Mouse (Mus musculus) hindbrain, embryonic 11.5 days (tissue): ENCODE results near the gene Camta2. TPM values are rescaled to one million over a fixed set of nuclear protein-coding genes. Genes with fewer than 3 reads are reported as not detected.

Source experiments
- ATAC-seq: fragments of 200-750 bp; cut with Nextera tagmentation; 2 replicates; pipeline ENCODE4 v1.8.0; 2017; ENCODE audit warnings: mild to moderate bottlenecking, moderate TSS enrichment, moderate library complexity; ENCODE audit not compliant: low FRiP score
- DNase-seq: peaks from one replicate; pipeline ENCODE4 v3.0.0-alpha.2; 2015; ENCODE audit warnings: low spot score
- H3K27ac ChIP-seq: fragments of 300-500 bp; sonication (generic); 2 replicates; pipeline ENCODE4 v1.5.1; 2014; ENCODE audit warnings: mild to moderate bottlenecking, low read depth, low read length
- H3K27me3 ChIP-seq: fragments of 300-500 bp; sonication (generic); 2 replicates; pipeline ENCODE4 v1.6.1; 2014; ENCODE audit warnings: mild to moderate bottlenecking, low read length, moderate library complexity, mixed read lengths; ENCODE audit not compliant: control insufficient read depth, insufficient read depth
- H3K36me3 ChIP-seq: fragments of 300-500 bp; sonication (generic); 2 replicates; pipeline ENCODE4 v1.6.1; 2014; ENCODE audit warnings: mild to moderate bottlenecking, low read length, moderate library complexity, mixed read lengths; ENCODE audit not compliant: control insufficient read depth, insufficient read depth
- H3K4me1 ChIP-seq: fragments of 300-500 bp; sonication (generic); replicated peaks from 2 replicates; pipeline ENCODE4 v1.6.1; 2014; ENCODE audit warnings: low read length, mixed read lengths; ENCODE audit not compliant: control insufficient read depth, insufficient read depth
- H3K4me2 ChIP-seq: fragments of 300-500 bp; sonication (generic); replicated peaks from 2 replicates; pipeline ENCODE4 v1.6.1; 2014; ENCODE audit warnings: mild to moderate bottlenecking, low read depth, low read length
- H3K4me3 ChIP-seq: fragments of 300-500 bp; sonication (generic); 2 replicates; pipeline ENCODE4 v1.5.1; 2014; ENCODE audit warnings: low read depth, low read length
- H3K9ac ChIP-seq: fragments of 300-500 bp; sonication (generic); 2 replicates; pipeline ENCODE4 v1.6.1; 2014; ENCODE audit warnings: low read depth, low read length
- H3K9me3 ChIP-seq: fragments of 300-500 bp; sonication (generic); 2 replicates; pipeline ENCODE4 v1.6.1; 2016; ENCODE audit warnings: low read length; ENCODE audit not compliant: control insufficient read depth
- WGBS: fragments of 180-500 bp; shearing (Covaris S2); extraction: QIAGEN DNeasy Blood & Tissue Kit; methylation state at CpG from one replicate; pipeline ENCODE4 v1.1.7; 2014; 5-methylcytosine and 5-hydroxymethylcytosine counted together
- polyA plus RNA-seq: library from polyadenylated mRNA; unstranded; fragments of >200 nt; fragmentation: Nextera tagmentation; extraction: Ambion mirVana; gene quantifications from 2 replicates; pipeline ENCODE4 v1.2.1, GENCODE M21; 2014

Gene Camta2
- polyA plus RNA-seq, 1 experiment from 2014 or later = 9.2 TPM

DNA sequence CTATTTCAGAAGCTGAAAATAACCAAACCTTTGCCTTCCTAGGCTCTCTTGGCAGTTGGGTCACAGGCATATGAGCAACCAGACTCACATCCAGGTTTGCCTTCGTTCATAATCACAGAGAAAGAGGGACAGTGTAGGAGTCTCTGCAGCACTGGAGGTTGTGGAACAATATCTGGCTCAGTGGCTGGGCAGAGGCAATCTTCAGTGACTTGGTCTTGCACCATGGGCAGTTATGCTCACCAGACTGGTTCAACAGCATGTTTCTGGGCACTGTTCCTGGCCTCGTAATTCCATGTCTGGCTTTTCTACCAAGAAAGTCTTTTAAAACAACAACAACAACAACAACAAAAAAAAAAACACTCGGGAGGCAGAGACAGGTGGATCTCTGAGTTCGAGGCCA is 52.3 kb downstream of the Camta2 start:
- Histone ChIP-seq H3K4me1 (no peaks in the 10 kb centered on the region), H3K9me3 (no peaks in the 10 kb centered on the region), H3K27me3 (no peaks in the 10 kb centered on the region), H3K27ac (no peak overlapping the region), H3K4me2 (no peak overlapping the region), H3K4me3 (no peak overlapping the region), H3K36me3 (no peaks in the 10 kb centered on the region), H3K9ac (no peak overlapping the region)
- no peak for ATAC-seq
- 80% methylated on average over 4 of the region's 4 CpGs for WGBS
- DNase-seq = no peak

DNA sequence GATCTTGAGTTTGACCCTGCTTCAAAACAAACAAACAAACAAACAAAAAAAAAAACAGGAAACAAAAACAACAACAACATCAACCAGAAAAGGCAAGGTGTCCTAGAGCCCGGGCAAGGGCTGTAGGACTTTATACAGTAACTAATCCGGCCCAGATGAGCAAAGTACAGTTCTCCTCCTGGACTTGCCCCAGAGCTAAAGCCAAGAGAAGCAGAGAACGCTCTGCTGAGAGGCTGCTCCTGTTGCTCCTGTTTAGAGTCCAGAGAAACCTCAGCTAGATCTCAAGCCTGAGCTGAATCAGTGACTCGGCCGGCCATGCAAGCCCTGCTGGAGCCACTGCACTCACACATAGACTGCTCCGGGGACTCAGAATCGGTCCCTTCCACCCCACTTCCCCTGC is 57.8 kb downstream of the Camta2 start:
- WGBS = 74% methylated on average over 7 of the region's 7 CpGs
- Histone ChIP-seq H3K4me1 (no peaks in the 10 kb centered on the region), H3K27me3 (no peaks in the 10 kb centered on the region), H3K4me3 (no peak overlapping the region), H3K9ac (no peak overlapping the region), H3K9me3 (no peaks in the 10 kb centered on the region), H3K36me3 (no peaks in the 10 kb centered on the region), H3K4me2 (no peak overlapping the region), H3K27ac (no peak overlapping the region)
- ATAC-seq (no peak), DNase-seq (no peak)

DNA sequence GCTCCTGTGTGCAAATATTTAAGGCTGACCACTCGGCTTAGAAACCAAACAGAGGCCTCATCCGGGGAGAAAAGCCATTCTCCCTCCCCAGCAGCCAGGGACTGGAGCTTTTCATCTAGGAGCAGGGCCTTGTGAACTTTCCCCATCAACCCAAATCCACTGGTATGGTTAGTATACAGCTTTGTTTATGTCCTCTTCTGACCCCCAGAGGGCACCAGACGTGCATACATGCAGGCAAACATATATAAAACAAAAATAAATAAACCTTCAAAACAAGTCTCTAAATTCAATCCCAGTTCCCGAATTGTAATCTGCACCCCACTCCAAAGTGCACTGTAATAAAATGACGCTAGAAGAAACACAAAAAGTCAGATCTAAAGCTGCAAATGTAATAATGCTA is 58.3 kb downstream of the Camta2 start:
- H3K27me3 ChIP-seq = no peaks in the 10 kb centered on the region
- H3K4me1 ChIP-seq = no peaks in the 10 kb centered on the region
- no peak for ATAC-seq
- no peaks in the 10 kb centered on the region for H3K36me3 ChIP-seq
- no peak overlapping the region for H3K4me3 ChIP-seq
- H3K9me3 ChIP-seq = no peaks in the 10 kb centered on the region
- DNase-seq = no peak
- H3K4me2 ChIP-seq = no peak overlapping the region
- whole genome bisulfite sequencing = 63% methylated on average over 5 of the region's 5 CpGs
- H3K27ac ChIP-seq = no peak overlapping the region
- no peak overlapping the region for H3K9ac ChIP-seq

DNA sequence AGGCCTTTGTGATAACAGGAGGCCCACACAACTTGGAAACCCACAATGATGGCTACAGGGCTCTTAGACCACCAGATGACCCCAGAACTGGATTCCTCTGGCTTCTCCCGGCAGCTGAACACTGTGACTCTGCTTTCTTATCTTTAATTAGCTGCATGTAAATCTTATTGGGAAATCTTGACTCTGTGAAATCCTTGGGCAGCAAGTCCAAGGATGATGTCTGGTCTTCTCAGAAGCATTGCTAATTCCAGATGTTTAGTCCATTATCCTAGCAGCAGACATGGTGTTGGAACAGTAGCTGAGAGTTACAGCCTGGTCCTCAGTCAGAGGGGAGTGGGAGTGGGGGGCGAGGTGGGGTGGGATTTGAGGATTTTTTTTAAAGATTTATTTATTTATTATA is 59.5 kb downstream of the Camta2 start:
- Histone ChIP-seq H3K4me3 (no peak overlapping the region), H3K9ac (no peak overlapping the region), H3K36me3 (no peaks in the 10 kb centered on the region), H3K9me3 (no peaks in the 10 kb centered on the region), H3K4me1 (no peaks in the 10 kb centered on the region), H3K4me2 (no peak overlapping the region), H3K27me3 (no peaks in the 10 kb centered on the region), H3K27ac (no peak overlapping the region)
- DNase-seq (no peak), ATAC-seq (no peak)
- WGBS = 77% methylated on average over 2 of the region's 2 CpGs

DNA sequence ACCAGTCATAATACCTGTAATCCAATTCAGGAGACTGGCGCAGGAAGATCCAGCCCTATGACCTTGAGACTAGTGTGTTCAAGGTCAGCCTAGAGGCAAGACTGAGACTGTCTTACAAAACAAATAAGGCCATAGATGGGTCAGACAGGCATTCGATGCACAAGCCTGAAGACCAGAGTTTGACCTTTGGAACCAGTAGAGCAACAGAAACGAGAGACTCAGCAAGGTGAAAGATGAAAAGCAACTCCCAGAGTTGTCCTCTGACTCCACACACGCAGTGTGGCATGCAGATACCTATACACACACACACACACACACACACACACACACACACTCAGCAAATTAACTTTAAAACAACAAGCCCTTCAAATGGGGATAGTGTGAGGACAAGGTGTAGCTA is 61.0 kb downstream of the Camta2 start:
- Histone ChIP-seq H3K27me3 (peaks cover 2% of the 10 kb centered on the region; the same call in 1 of the 2 replicates), H3K27ac (no peak overlapping the region), H3K9me3 (no peaks in the 10 kb centered on the region), H3K4me1 (no peaks in the 10 kb centered on the region), H3K4me3 (no peak overlapping the region), H3K4me2 (no peak overlapping the region), H3K36me3 (no peaks in the 10 kb centered on the region), H3K9ac (no peak overlapping the region)
- no peak for DNase-seq
- WGBS = 77% methylated on average over 4 of the region's 4 CpGs
- no peak for ATAC-seq

DNA sequence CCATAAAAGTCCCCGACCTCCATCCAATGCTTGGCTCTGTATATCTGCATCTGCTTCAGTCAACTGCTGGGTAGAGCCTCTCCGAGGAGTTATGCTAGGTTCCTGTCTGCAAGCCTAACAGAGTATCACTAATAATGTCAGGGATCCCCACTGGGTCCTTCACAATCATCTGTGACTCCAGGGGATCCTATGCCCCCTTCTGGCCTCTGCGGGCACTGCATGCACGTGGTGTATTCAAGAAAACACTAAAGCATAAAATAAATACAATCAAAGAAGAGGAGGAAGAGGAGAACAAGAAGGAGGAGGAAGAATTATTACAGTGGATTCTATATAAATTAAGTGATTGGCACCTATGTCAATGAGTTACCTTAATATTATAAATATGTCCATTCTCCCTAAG is 62.4 kb downstream of the Camta2 start:
- H3K9me3 ChIP-seq = no peaks in the 10 kb centered on the region
- peaks cover 2% of the 10 kb centered on the region; the same call in 1 of the 2 replicates for H3K27me3 ChIP-seq
- ATAC-seq = no peak
- H3K4me3 ChIP-seq = no peak overlapping the region
- DNase-seq = peak; percentile 78
- no peaks in the 10 kb centered on the region for H3K36me3 ChIP-seq
- no peak overlapping the region for H3K9ac ChIP-seq
- H3K27ac ChIP-seq = no peak overlapping the region
- 49% methylated on average over 4 of the region's 4 CpGs for WGBS
- no peaks in the 10 kb centered on the region for H3K4me1 ChIP-seq
- H3K4me2 ChIP-seq = no peak overlapping the region

DNA sequence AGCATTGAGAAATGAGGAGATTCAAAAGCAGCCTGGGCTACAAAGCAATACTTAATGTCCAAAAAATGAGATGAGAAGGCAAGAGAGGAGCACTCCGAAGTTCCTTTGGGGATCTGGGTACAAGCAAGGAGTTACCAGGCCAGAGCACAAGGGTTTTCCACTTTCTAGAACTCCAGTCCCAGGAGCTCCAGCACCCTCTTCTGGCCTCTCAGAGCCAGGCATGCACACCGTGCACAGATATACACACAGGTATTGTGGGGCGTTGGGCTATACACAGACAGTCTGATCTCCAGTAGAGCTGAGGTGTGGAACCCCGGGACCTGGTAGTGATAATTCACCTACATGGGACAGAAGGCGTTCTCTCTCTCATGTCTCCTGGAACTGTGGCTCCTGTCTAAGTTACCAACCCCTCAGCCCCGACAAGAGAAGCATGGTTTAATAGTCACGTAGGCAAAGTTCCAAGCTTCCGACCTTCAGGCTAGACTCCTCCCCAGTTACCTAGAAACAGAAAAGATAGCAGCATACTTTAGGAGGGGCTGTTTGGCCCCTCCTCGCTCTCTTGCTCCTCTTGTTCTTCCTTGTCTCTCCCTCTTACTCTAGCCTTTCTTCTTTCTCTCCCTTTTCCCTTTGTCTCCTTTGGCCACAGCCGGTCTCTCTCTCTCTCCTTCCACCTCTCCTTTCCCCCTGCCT is 64.7 kb downstream of the Camta2 start:
- Histone ChIP-seq H3K4me1 (no peaks in the 10 kb centered on the region), H3K27me3 (peaks cover 2% of the 10 kb centered on the region; the same call in 1 of the 2 replicates), H3K36me3 (no peaks in the 10 kb centered on the region), H3K9ac (no peak overlapping the region), H3K9me3 (no peaks in the 10 kb centered on the region), H3K4me2 (no peak overlapping the region), H3K27ac (no peak overlapping the region), H3K4me3 (no peak overlapping the region)
- ATAC-seq (no peak), DNase-seq (no peak)
- 82% methylated on average over 10 of the region's 10 CpGs for WGBS

DNA sequence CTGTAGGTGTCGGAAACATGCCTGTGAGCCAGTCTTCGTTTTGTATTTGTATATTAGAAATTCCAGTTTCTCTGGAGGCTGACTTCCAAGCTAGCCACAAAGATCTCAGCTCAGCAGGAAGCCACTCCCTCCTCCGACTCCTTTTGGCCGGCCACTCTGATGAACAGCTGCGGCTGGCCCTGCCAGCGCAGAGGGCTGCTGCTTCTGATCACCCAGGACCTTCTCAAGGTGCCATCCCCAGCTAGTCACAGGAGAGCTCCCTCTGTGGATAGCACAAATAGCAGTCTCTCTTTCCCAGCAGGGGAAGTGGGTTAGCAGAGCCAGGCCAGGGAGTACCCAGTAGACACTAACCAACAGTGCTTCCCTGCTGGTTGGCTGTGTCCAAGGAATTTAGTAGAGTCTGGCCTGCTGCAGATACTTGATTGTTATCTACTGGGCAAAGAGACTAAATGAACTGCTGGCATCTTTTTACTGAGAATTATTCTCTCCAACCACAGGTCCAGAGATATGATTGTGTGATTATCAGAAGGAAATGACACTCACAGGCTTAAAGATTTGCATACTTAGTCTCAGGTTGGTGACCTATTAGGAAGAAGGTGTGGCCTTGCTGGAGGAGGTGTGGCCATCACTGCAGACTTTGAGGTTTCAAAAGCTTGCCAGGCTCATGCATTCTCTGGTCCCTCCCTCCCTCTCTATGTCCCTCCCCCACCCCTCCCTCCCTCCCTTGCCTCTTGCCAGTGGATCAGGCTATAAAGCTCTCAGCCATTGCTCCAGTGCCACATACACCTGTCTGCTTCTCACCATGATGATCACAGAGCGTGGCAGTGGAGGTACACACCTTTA is 65.7 kb downstream of the Camta2 start:
- H3K4me3 ChIP-seq = no peak overlapping the region
- no peaks in the 10 kb centered on the region for H3K9me3 ChIP-seq
- no peak overlapping the region for H3K27ac ChIP-seq
- no peak overlapping the region for H3K9ac ChIP-seq
- H3K4me2 ChIP-seq = no peak overlapping the region
- WGBS = 46% methylated on average over 7 of the region's 7 CpGs
- H3K36me3 ChIP-seq = no peaks in the 10 kb centered on the region
- ATAC-seq = no peak
- DNase-seq = no peak
- H3K27me3 ChIP-seq = peaks cover 2% of the 10 kb centered on the region; the same call in 1 of the 2 replicates
- H3K4me1 ChIP-seq = no peaks in the 10 kb centered on the region
